Mouse (Mus musculus): Measurements from ENCODE around the gene Tnfaip8l3.

DNA sequence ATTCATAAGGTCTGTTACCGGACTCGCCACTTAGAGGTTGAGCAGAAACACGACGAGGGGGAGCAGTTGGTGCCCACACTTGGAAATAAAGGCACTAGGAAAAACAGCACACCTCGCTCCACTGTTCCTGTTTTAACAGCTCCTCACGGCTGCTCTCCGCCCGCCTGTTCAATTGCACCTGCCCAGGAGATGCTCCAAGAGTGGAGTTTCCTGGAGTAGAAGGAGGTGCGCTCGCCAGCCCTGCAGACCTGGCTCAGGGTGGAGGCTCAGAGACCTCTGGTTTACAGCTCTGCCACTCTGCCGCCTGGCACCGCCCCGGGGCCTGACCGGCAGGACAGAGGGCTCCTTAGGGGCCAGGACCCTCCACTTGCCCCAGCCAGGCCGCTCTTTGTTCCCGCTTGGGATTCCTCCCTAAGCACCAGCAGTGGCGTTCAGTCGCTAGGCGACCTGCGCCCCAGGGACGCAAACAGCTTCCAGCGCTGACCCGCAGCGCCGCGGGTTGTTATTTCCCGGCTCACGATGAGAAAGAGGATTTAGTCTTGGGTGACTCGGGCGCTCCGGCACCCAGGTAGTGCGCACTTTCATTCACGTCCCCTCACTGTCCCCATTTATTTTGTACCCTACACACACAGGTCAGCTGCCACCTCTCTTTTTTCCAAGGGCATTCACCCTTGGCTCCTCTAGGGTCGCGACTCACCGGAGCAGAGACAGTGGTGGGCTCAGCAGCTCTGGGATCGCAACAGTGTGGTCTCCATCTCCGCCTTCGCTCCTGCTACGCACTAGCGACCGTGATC lies 93.7 kb downstream of the Tnfaip8l3 start:
- no peak for TF ChIP-seq CTCF (IDR thresholded peaks at IDR 0.05; ENCODE audit: low read depth, low read length)
- no peak for TF ChIP-seq POLR2A (IDR thresholded peaks at IDR 0.05; ENCODE audit: insufficient read depth, low read length)
- no peak for TF ChIP-seq EP300 (IDR thresholded peaks at IDR 0.05; ENCODE audit: insufficient read depth, low read depth, low read length)

Data from ES-Bruce4 (cell line).